13 mouse cellular contexts compared by ENCODE assay signal in the genomic region with DNA sequence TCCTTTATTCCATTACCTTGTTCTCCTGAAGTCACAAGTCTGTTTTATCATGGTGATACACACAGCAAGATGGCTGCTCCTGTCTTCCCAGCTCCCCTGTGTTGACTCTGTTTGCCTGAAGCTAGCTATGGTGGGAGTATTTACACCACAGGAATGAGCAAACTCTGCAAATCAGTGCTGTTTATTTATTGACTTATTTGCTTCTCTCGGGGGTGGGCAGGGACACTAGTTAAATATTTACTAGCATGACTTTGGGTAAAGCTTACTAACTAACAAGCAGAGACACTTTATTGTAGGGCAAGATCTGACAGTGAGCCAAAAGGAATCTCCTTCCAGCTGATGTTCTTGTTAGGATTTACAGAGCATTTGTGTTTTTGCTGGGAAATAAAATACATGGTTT.
"Had no signal": no experiment of that assay in that cellular context is flagged by ENCODE, and none has a peak within 500 bp of the region (broad histone marks: within the 10 kb centered on the region; RNA-seq: fewer than 3 reads in every experiment).

No protein-coding gene starts in this region.

- H3K36me3 ChIP-seq: limb, embryonic 10.5 days; liver, embryonic 13.5 days; lung, embryonic 15.5 days; neural tube, embryonic 12.5 days had no signal

- DNase-seq: liver, embryonic 13.5 days; liver, postnatal 0 days; lung, postnatal 14 days; midbrain, embryonic 14.5 days; thymus, adult 18-20 months; thymus, postnatal 14 days had no signal

- ATAC-seq: intestine, postnatal 0 days; liver, postnatal 0 days had no signal

- H3K4me3 ChIP-seq: limb, embryonic 10.5 days; liver, embryonic 13.5 days; lung, embryonic 15.5 days; neural tube, embryonic 12.5 days had no signal

- H3K9me3 ChIP-seq: limb, embryonic 10.5 days; liver, embryonic 13.5 days; lung, embryonic 15.5 days; neural tube, embryonic 12.5 days had no signal

- H3K4me1 ChIP-seq: limb, embryonic 10.5 days; liver, embryonic 13.5 days; lung, embryonic 15.5 days; neural tube, embryonic 12.5 days had no signal

- H3K4me2 ChIP-seq: hindbrain, embryonic 14.5 days; liver, embryonic 13.5 days; lung, embryonic 15.5 days; neural tube, embryonic 12.5 days had no signal

- H3K27ac ChIP-seq: hindbrain, embryonic 14.5 days; limb, embryonic 10.5 days; liver, embryonic 13.5 days; lung, embryonic 15.5 days; macrophage; neural tube, embryonic 12.5 days; stomach, postnatal 0 days had no signal

- H3K9ac ChIP-seq: hindbrain, embryonic 14.5 days; liver, embryonic 13.5 days; liver, postnatal 0 days; lung, embryonic 15.5 days; neural tube, embryonic 12.5 days had no signal

- H3K27me3 ChIP-seq: liver, embryonic 13.5 days; lung, embryonic 15.5 days; neural tube, embryonic 12.5 days had no signal
